Mouse (Mus musculus) kidney, adult 2 months (tissue): ENCODE measurements at regions not wholly inside any gene's neighbourhood (a gene's known extent, or its start where the extent isn't known, plus 50 kb on each side); places are given as distances from the start of the nearest gene placed in this dataset.

Experiments used
- CTCF ChIP-seq: fragments of 200-500 bp; conservative IDR thresholded peaks from 2 replicates; pipeline ENCODE4 v1.5.1; 2011; ENCODE audit warnings: low read depth, mild to moderate bottlenecking, control low read depth, low read length, moderate library complexity, mixed read lengths; ENCODE audit not compliant: insufficient read depth, insufficient read length
- POLR2A ChIP-seq: fragments of 200-500 bp; IDR thresholded peaks from one replicate; pipeline ENCODE4 v1.6.1; 2011; ENCODE audit warnings: low read depth, low read length, control low read depth

GRCm38 (mm10) chr1:122501707-122502106, 933.9 kb upstream of the Ddx18 start:
- no peak for TF ChIP-seq CTCF
- TF ChIP-seq POLR2A: no peak
